Mouse (Mus musculus): ENCODE data around the gene Taok1. TPM values are rescaled to one million over a fixed set of nuclear protein-coding genes. Genes with fewer than 3 reads are reported as not detected.
A peak's percentile ranks its signal among the peaks of the same experiment; 100 is the strongest.

The Taok1 gene
- polyA plus RNA-seq, 1 experiment from 2014 or later, result 24.1 TPM

- Histone ChIP-seq H3K36me3 (ENCODE audit: control insufficient read depth, insufficient read depth, low read length) (no peaks in the 10 kb centered on the region; the same call in 1 of the 2 replicates), H3K4me3 (ENCODE audit: low read depth, low read length) (peak overlapping the region; percentile 99), H3K27ac (ENCODE audit: low read length) (peak overlapping the region; percentile 96; the same call in 1 of the 2 replicates), H3K9ac (replicated peaks; ENCODE audit: low read depth, low read length) (peak overlapping the region; percentile 96), H3K27me3 (ENCODE audit: control insufficient read depth, insufficient read depth, low read length) (no peaks in the 10 kb centered on the region), H3K4me2 (replicated peaks; ENCODE audit: low read depth, low read length) (peak overlapping the region; percentile 91), H3K4me1 (ENCODE audit: control insufficient read depth, insufficient read depth, low read length) (0 out of 2 replicates have a peak, but pooled peaks cover 8% of the 10 kb centered on the region), H3K9me3 (ENCODE audit: control insufficient read depth, low read depth, low read length) (no peaks in the 10 kb centered on the region)
- no peak for ATAC-seq (ENCODE audit: insufficient number of reproducible peaks, insufficient read depth, low FRiP score, low read depth)
- WGBS, result 8% methylated on average over 6 of the region's 6 CpGs
Observed at GRCm38 (mm10) chr11:77606469-77606834, 1.2 kb downstream of the Taok1 start.

GRCm38 (mm10) chr11:77597266-77597665 is 10.3 kb downstream of the Taok1 start:
- no peak overlapping the region for H3K9ac ChIP-seq (replicated peaks; ENCODE audit: low read depth, low read length)
- ATAC-seq (ENCODE audit: insufficient number of reproducible peaks, insufficient read depth, low FRiP score, low read depth), result no peak
- H3K27ac ChIP-seq (ENCODE audit: low read length), result no peak overlapping the region
- no peaks in the 10 kb centered on the region for H3K27me3 ChIP-seq (ENCODE audit: control insufficient read depth, insufficient read depth, low read length)
- H3K4me2 ChIP-seq (replicated peaks; ENCODE audit: low read depth, low read length), result no peak overlapping the region
- H3K36me3 ChIP-seq (ENCODE audit: control insufficient read depth, insufficient read depth, low read length), result peaks cover 3% of the 10 kb centered on the region
- H3K4me3 ChIP-seq (ENCODE audit: low read depth, low read length), result no peak overlapping the region
- H3K4me1 ChIP-seq (ENCODE audit: control insufficient read depth, insufficient read depth, low read length), result no peaks in the 10 kb centered on the region
- no peaks in the 10 kb centered on the region for H3K9me3 ChIP-seq (ENCODE audit: control insufficient read depth, low read depth, low read length)

GRCm38 (mm10) chr11:77591388-77591787 is 16.2 kb downstream of the Taok1 start:
- ATAC-seq (ENCODE audit: insufficient number of reproducible peaks, insufficient read depth, low FRiP score, low read depth), result no peak
- no peak overlapping the region for H3K9ac ChIP-seq (replicated peaks; ENCODE audit: low read depth, low read length)
- WGBS, result 87% methylated on average over 2 of the region's 2 CpGs

GRCm38 (mm10) chr11:77590801-77591200 is 16.8 kb downstream of the Taok1 start:
- Histone ChIP-seq H3K4me1 (ENCODE audit: control insufficient read depth, insufficient read depth, low read length) (no peaks in the 10 kb centered on the region), H3K27me3 (ENCODE audit: control insufficient read depth, insufficient read depth, low read length) (no peaks in the 10 kb centered on the region), H3K4me2 (replicated peaks; ENCODE audit: low read depth, low read length) (no peak overlapping the region), H3K27ac (ENCODE audit: low read length) (no peak overlapping the region), H3K9ac (replicated peaks; ENCODE audit: low read depth, low read length) (no peak overlapping the region), H3K36me3 (ENCODE audit: control insufficient read depth, insufficient read depth, low read length) (peaks cover 6% of the 10 kb centered on the region), H3K9me3 (ENCODE audit: control insufficient read depth, low read depth, low read length) (no peaks in the 10 kb centered on the region), H3K4me3 (ENCODE audit: low read depth, low read length) (no peak overlapping the region)
- no peak for ATAC-seq (ENCODE audit: insufficient number of reproducible peaks, insufficient read depth, low FRiP score, low read depth)
- WGBS, result 97% methylated on average over 2 of the region's 2 CpGs

More at GRCm38 (mm10) chr11:77591388-77591787, 16.2 kb downstream of the Taok1 start:
- H3K27me3 ChIP-seq (ENCODE audit: control insufficient read depth, insufficient read depth, low read length), result no peaks in the 10 kb centered on the region
- no peak overlapping the region for H3K4me2 ChIP-seq (replicated peaks; ENCODE audit: low read depth, low read length)
- no peaks in the 10 kb centered on the region for H3K9me3 ChIP-seq (ENCODE audit: control insufficient read depth, low read depth, low read length)
- H3K4me3 ChIP-seq (ENCODE audit: low read depth, low read length), result no peak overlapping the region
- no peaks in the 10 kb centered on the region for H3K4me1 ChIP-seq (ENCODE audit: control insufficient read depth, insufficient read depth, low read length)
- H3K36me3 ChIP-seq (ENCODE audit: control insufficient read depth, insufficient read depth, low read length), result peaks cover 6% of the 10 kb centered on the region
- no peak overlapping the region for H3K27ac ChIP-seq (ENCODE audit: low read length)

- Histone ChIP-seq H3K9me3 (ENCODE audit: control insufficient read depth, low read depth, low read length) (no peaks in the 10 kb centered on the region), H3K4me3 (ENCODE audit: low read depth, low read length) (no peak overlapping the region), H3K4me2 (replicated peaks; ENCODE audit: low read depth, low read length) (no peak overlapping the region), H3K4me1 (ENCODE audit: control insufficient read depth, insufficient read depth, low read length) (no peaks in the 10 kb centered on the region), H3K9ac (replicated peaks; ENCODE audit: low read depth, low read length) (no peak overlapping the region), H3K36me3 (ENCODE audit: control insufficient read depth, insufficient read depth, low read length) (peaks cover 23% of the 10 kb centered on the region), H3K27me3 (ENCODE audit: control insufficient read depth, insufficient read depth, low read length) (no peaks in the 10 kb centered on the region), H3K27ac (ENCODE audit: low read length) (no peak overlapping the region)
- 92% methylated on average over 3 of the region's 3 CpGs for WGBS
- no peak for ATAC-seq (ENCODE audit: insufficient number of reproducible peaks, insufficient read depth, low FRiP score, low read depth)
Observed at GRCm38 (mm10) chr11:77585201-77585600, 22.4 kb downstream of the Taok1 start.

GRCm38 (mm10) chr11:77545261-77545660 is 62.4 kb downstream of the Taok1 start:
- no peaks in the 10 kb centered on the region for H3K4me1 ChIP-seq (ENCODE audit: control insufficient read depth, insufficient read depth, low read length)
- no peak overlapping the region for H3K4me2 ChIP-seq (replicated peaks; ENCODE audit: low read depth, low read length)
- H3K9me3 ChIP-seq (ENCODE audit: control insufficient read depth, low read depth, low read length), result no peaks in the 10 kb centered on the region
- no peak overlapping the region for H3K27ac ChIP-seq (ENCODE audit: low read length)
- no peak for ATAC-seq (ENCODE audit: insufficient number of reproducible peaks, insufficient read depth, low FRiP score, low read depth)
- WGBS, result 93% methylated on average over 7 of the region's 7 CpGs
- H3K36me3 ChIP-seq (ENCODE audit: control insufficient read depth, insufficient read depth, low read length), result peaks cover 60% of the 10 kb centered on the region
- H3K4me3 ChIP-seq (ENCODE audit: low read depth, low read length), result no peak overlapping the region
- H3K27me3 ChIP-seq (ENCODE audit: control insufficient read depth, insufficient read depth, low read length), result no peaks in the 10 kb centered on the region
- no peak overlapping the region for H3K9ac ChIP-seq (replicated peaks; ENCODE audit: low read depth, low read length)

- no peaks in the 10 kb centered on the region for H3K9me3 ChIP-seq (ENCODE audit: control insufficient read depth, low read depth, low read length)
- no peak overlapping the region for H3K9ac ChIP-seq (replicated peaks; ENCODE audit: low read depth, low read length)
- no peaks in the 10 kb centered on the region for H3K27me3 ChIP-seq (ENCODE audit: control insufficient read depth, insufficient read depth, low read length)
- no peak for ATAC-seq (ENCODE audit: insufficient number of reproducible peaks, insufficient read depth, low FRiP score, low read depth)
- WGBS, result 88% methylated on average over 4 of the region's 4 CpGs
- H3K27ac ChIP-seq (ENCODE audit: low read length), result no peak overlapping the region
- H3K4me1 ChIP-seq (ENCODE audit: control insufficient read depth, insufficient read depth, low read length), result no peaks in the 10 kb centered on the region
- no peak overlapping the region for H3K4me2 ChIP-seq (replicated peaks; ENCODE audit: low read depth, low read length)
- H3K4me3 ChIP-seq (ENCODE audit: low read depth, low read length), result no peak overlapping the region
- H3K36me3 ChIP-seq (ENCODE audit: control insufficient read depth, insufficient read depth, low read length), result peaks cover 14% of the 10 kb centered on the region
Observed at GRCm38 (mm10) chr11:77532202-77532846, 75.3 kb downstream of the Taok1 start.

GRCm38 (mm10) chr11:77530862-77531261 is 76.8 kb downstream of the Taok1 start:
- no peak overlapping the region for H3K9ac ChIP-seq (replicated peaks; ENCODE audit: low read depth, low read length)
- H3K27ac ChIP-seq (ENCODE audit: low read length), result no peak overlapping the region
- H3K9me3 ChIP-seq (ENCODE audit: control insufficient read depth, low read depth, low read length), result no peaks in the 10 kb centered on the region
- H3K4me1 ChIP-seq (ENCODE audit: control insufficient read depth, insufficient read depth, low read length), result no peaks in the 10 kb centered on the region
- no peak overlapping the region for H3K4me3 ChIP-seq (ENCODE audit: low read depth, low read length)
- no peak for ATAC-seq (ENCODE audit: insufficient number of reproducible peaks, insufficient read depth, low FRiP score, low read depth)
- H3K27me3 ChIP-seq (ENCODE audit: control insufficient read depth, insufficient read depth, low read length), result no peaks in the 10 kb centered on the region
- peaks cover 5% of the 10 kb centered on the region; the same call in 1 of the 2 replicates for H3K36me3 ChIP-seq (ENCODE audit: control insufficient read depth, insufficient read depth, low read length)
- 89% methylated on average over 2 of the region's 2 CpGs for WGBS
- no peak overlapping the region for H3K4me2 ChIP-seq (replicated peaks; ENCODE audit: low read depth, low read length)

GRCm38 (mm10) chr11:77529644-77530043 is 78.0 kb downstream of the Taok1 start:
- Histone ChIP-seq H3K4me3 (ENCODE audit: low read depth, low read length) (no peak overlapping the region), H3K9me3 (ENCODE audit: control insufficient read depth, low read depth, low read length) (no peaks in the 10 kb centered on the region), H3K27me3 (ENCODE audit: control insufficient read depth, insufficient read depth, low read length) (no peaks in the 10 kb centered on the region), H3K36me3 (ENCODE audit: control insufficient read depth, insufficient read depth, low read length) (0 out of 2 replicates have a peak, but pooled peaks cover 3% of the 10 kb centered on the region), H3K4me2 (replicated peaks; ENCODE audit: low read depth, low read length) (no peak overlapping the region), H3K27ac (ENCODE audit: low read length) (no peak overlapping the region), H3K9ac (replicated peaks; ENCODE audit: low read depth, low read length) (no peak overlapping the region), H3K4me1 (ENCODE audit: control insufficient read depth, insufficient read depth, low read length) (no peaks in the 10 kb centered on the region)
- WGBS, result 78% methylated on average over 3 of the region's 3 CpGs
- ATAC-seq (ENCODE audit: insufficient number of reproducible peaks, insufficient read depth, low FRiP score, low read depth), result no peak
